Mouse (Mus musculus): Measurements from ENCODE around the gene Fam185a. TPM values are rescaled to one million over a fixed set of nuclear protein-coding genes. Genes with fewer than 3 reads are reported as not detected.

Fam185a gene
- 21.4 and 22.9 TPM in 2 replicates for polyA plus RNA-seq (2011; ENCODE audit: insufficient read depth, insufficient read length, low read depth, missing spikeins)

- Histone ChIP-seq H3K27ac (ENCODE audit: insufficient read depth, low read length) (no peak within 1 kb of the TSS), H3K9ac (ENCODE audit: low read depth, poor library complexity, severe bottlenecking) (peak within 1 kb of the TSS; percentile 78), H3K36me3 (ENCODE audit: control insufficient read depth, insufficient read depth, low read length, poor library complexity, severe bottlenecking) (peaks cover 2% of the 10 kb centered on the region; the same call in 1 of the 2 replicates), H3K4me1 (ENCODE audit: control insufficient read depth, insufficient read depth, low read length) (peaks cover 1% of the 10 kb centered on the region), H3K9me3 (replicated peaks; ENCODE audit: control insufficient read depth, insufficient read depth, low read length, poor library complexity, severe bottlenecking) (no peaks in the 10 kb centered on the region), H3K4me3 (ENCODE audit: low read depth, low read length) (peak within 1 kb of the TSS; percentile 87), H3K27me3 (ENCODE audit: control insufficient read depth, insufficient read depth, low read length, poor library complexity, severe bottlenecking) (no peaks in the 10 kb centered on the region)
- TF ChIP-seq EP300 (IDR thresholded peaks at IDR 0.05; ENCODE audit: insufficient read depth, low read depth, low read length), result no peak
- no peak for TF ChIP-seq POLR2A (IDR thresholded peaks at IDR 0.05; ENCODE audit: insufficient read depth, low read length)
- no peak for TF ChIP-seq CTCF (IDR thresholded peaks at IDR 0.05; ENCODE audit: low read depth, low read length)
These were observed at the start of gene Fam185a, which contains the start of gene Ccdc146 for GRCm38 (mm10) chr5:21424614-21425602. Fam185a (plus strand) TSS chr5:21424958. Ccdc146 (minus strand) TSS chr5:21424677.

GRCm38 (mm10) chr5:21376935-21377334 is 47.8 kb upstream of the Fam185a start:
- Histone ChIP-seq H3K9ac (ENCODE audit: low read depth, poor library complexity, severe bottlenecking) (no peak overlapping the region), H3K27me3 (ENCODE audit: control insufficient read depth, insufficient read depth, low read length, poor library complexity, severe bottlenecking) (no peaks in the 10 kb centered on the region), H3K4me1 (ENCODE audit: control insufficient read depth, insufficient read depth, low read length) (no peaks in the 10 kb centered on the region), H3K9me3 (replicated peaks; ENCODE audit: control insufficient read depth, insufficient read depth, low read length, poor library complexity, severe bottlenecking) (no peaks in the 10 kb centered on the region), H3K27ac (ENCODE audit: insufficient read depth, low read length) (no peak overlapping the region), H3K4me3 (ENCODE audit: low read depth, low read length) (no peak overlapping the region), H3K36me3 (ENCODE audit: control insufficient read depth, insufficient read depth, low read length, poor library complexity, severe bottlenecking) (no peaks in the 10 kb centered on the region)
- TF ChIP-seq CTCF (IDR thresholded peaks at IDR 0.05; ENCODE audit: low read depth, low read length), result no peak
- TF ChIP-seq POLR2A (IDR thresholded peaks at IDR 0.05; ENCODE audit: insufficient read depth, low read length), result no peak

GRCm38 (mm10) chr5:21378397-21378796 is 46.4 kb upstream of the Fam185a start:
- Histone ChIP-seq H3K4me3 (ENCODE audit: low read depth, low read length) (no peak overlapping the region), H3K27ac (ENCODE audit: insufficient read depth, low read length) (no peak overlapping the region), H3K4me1 (ENCODE audit: control insufficient read depth, insufficient read depth, low read length) (peaks cover under 1% of the 10 kb centered on the region), H3K36me3 (ENCODE audit: control insufficient read depth, insufficient read depth, low read length, poor library complexity, severe bottlenecking) (no peaks in the 10 kb centered on the region), H3K9ac (ENCODE audit: low read depth, poor library complexity, severe bottlenecking) (no peak overlapping the region), H3K27me3 (ENCODE audit: control insufficient read depth, insufficient read depth, low read length, poor library complexity, severe bottlenecking) (no peaks in the 10 kb centered on the region), H3K9me3 (replicated peaks; ENCODE audit: control insufficient read depth, insufficient read depth, low read length, poor library complexity, severe bottlenecking) (no peaks in the 10 kb centered on the region)
- no peak for TF ChIP-seq CTCF (IDR thresholded peaks at IDR 0.05; ENCODE audit: low read depth, low read length)
- no peak for TF ChIP-seq EP300 (IDR thresholded peaks at IDR 0.05; ENCODE audit: insufficient read depth, low read depth, low read length)
- TF ChIP-seq POLR2A (IDR thresholded peaks at IDR 0.05; ENCODE audit: insufficient read depth, low read length), result no peak

- Histone ChIP-seq H3K36me3 (ENCODE audit: control insufficient read depth, insufficient read depth, low read length, poor library complexity, severe bottlenecking) (no peaks in the 10 kb centered on the region), H3K9me3 (replicated peaks; ENCODE audit: control insufficient read depth, insufficient read depth, low read length, poor library complexity, severe bottlenecking) (no peaks in the 10 kb centered on the region), H3K9ac (ENCODE audit: low read depth, poor library complexity, severe bottlenecking) (no peak overlapping the region), H3K27me3 (ENCODE audit: control insufficient read depth, insufficient read depth, low read length, poor library complexity, severe bottlenecking) (no peaks in the 10 kb centered on the region), H3K27ac (ENCODE audit: insufficient read depth, low read length) (no peak overlapping the region), H3K4me1 (ENCODE audit: control insufficient read depth, insufficient read depth, low read length) (peaks cover 7% of the 10 kb centered on the region), H3K4me3 (ENCODE audit: low read depth, low read length) (no peak overlapping the region)
- no peak for TF ChIP-seq CTCF (IDR thresholded peaks at IDR 0.05; ENCODE audit: low read depth, low read length)
- no peak for TF ChIP-seq POLR2A (IDR thresholded peaks at IDR 0.05; ENCODE audit: insufficient read depth, low read length)
- no peak for TF ChIP-seq EP300 (IDR thresholded peaks at IDR 0.05; ENCODE audit: insufficient read depth, low read depth, low read length)
These were observed 42.8 kb upstream of the Fam185a start for GRCm38 (mm10) chr5:21381986-21382385.

- no peak overlapping the region for H3K9ac ChIP-seq (ENCODE audit: low read depth, poor library complexity, severe bottlenecking)
- H3K27me3 ChIP-seq (ENCODE audit: control insufficient read depth, insufficient read depth, low read length, poor library complexity, severe bottlenecking), result no peaks in the 10 kb centered on the region
- TF ChIP-seq POLR2A (IDR thresholded peaks at IDR 0.05; ENCODE audit: insufficient read depth, low read length) (no peak), EP300 (IDR thresholded peaks at IDR 0.05; ENCODE audit: insufficient read depth, low read depth, low read length) (no peak), CTCF (IDR thresholded peaks at IDR 0.05; ENCODE audit: low read depth, low read length) (no peak)
These were observed 42.1 kb upstream of the Fam185a start for GRCm38 (mm10) chr5:21382678-21383077.

More at GRCm38 (mm10) chr5:21382678-21383077, 42.1 kb upstream of the Fam185a start:
- no peak overlapping the region for H3K4me3 ChIP-seq (ENCODE audit: low read depth, low read length)
- H3K36me3 ChIP-seq (ENCODE audit: control insufficient read depth, insufficient read depth, low read length, poor library complexity, severe bottlenecking), result no peaks in the 10 kb centered on the region
- no peaks in the 10 kb centered on the region for H3K9me3 ChIP-seq (replicated peaks; ENCODE audit: control insufficient read depth, insufficient read depth, low read length, poor library complexity, severe bottlenecking)
- no peak overlapping the region for H3K27ac ChIP-seq (ENCODE audit: insufficient read depth, low read length)
- peaks cover 7% of the 10 kb centered on the region for H3K4me1 ChIP-seq (ENCODE audit: control insufficient read depth, insufficient read depth, low read length)
